Mouse (Mus musculus) limb, embryonic 14.5 days (tissue): ENCODE data around the gene Clec3a. TPM values are rescaled to one million over a fixed set of nuclear protein-coding genes. Genes with fewer than 3 reads are reported as not detected.

Experiments used
- ATAC-seq: fragments of 200-750 bp; cut with Nextera tagmentation; 2 replicates; pipeline ENCODE4 v1.8.0; 2017; ENCODE audit warnings: low read depth, moderate number of reproducible peaks, moderate TSS enrichment; ENCODE audit not compliant: low FRiP score
- DNase-seq: peaks from one replicate; pipeline ENCODE4 v3.0.0-alpha.2; 2015; ENCODE audit warnings: low spot score
- H3K27ac ChIP-seq: fragments of 300-500 bp; sonication (generic); replicated peaks from 2 replicates; pipeline ENCODE4 v1.5.1; 2014; ENCODE audit warnings: low read depth, mild to moderate bottlenecking, low read length, moderate library complexity, mixed read lengths
- H3K27me3 ChIP-seq: fragments of 300-500 bp; sonication (generic); 2 replicates; pipeline ENCODE4 v1.6.1; 2014; ENCODE audit warnings: low read length, mixed read lengths; ENCODE audit not compliant: control insufficient read depth, insufficient read depth
- H3K36me3 ChIP-seq: fragments of 300-500 bp; sonication (generic); 2 replicates; pipeline ENCODE4 v1.6.1; 2014; ENCODE audit warnings: mild to moderate bottlenecking, low read length, moderate library complexity, mixed read lengths; ENCODE audit not compliant: control insufficient read depth, insufficient read depth
- H3K4me1 ChIP-seq: fragments of 300-500 bp; sonication (generic); 2 replicates; pipeline ENCODE4 v1.6.1; 2014; ENCODE audit warnings: antibody characterized with exemption, low read length, mixed read lengths; ENCODE audit not compliant: control insufficient read depth, insufficient read depth
- H3K4me2 ChIP-seq: fragments of 300-500 bp; sonication (generic); replicated peaks from 2 replicates; pipeline ENCODE4 v1.6.1; 2014; ENCODE audit warnings: low read depth, mild to moderate bottlenecking, low read length, moderate library complexity; ENCODE audit not compliant: severe bottlenecking
- H3K4me3 ChIP-seq: fragments of 300-500 bp; sonication (generic); replicated peaks from 2 replicates; pipeline ENCODE4 v1.5.1; 2014; ENCODE audit warnings: low read length
- H3K9ac ChIP-seq: fragments of 300-500 bp; sonication (generic); 2 replicates; pipeline ENCODE4 v1.6.1; 2014; ENCODE audit warnings: mild to moderate bottlenecking, low read depth, low read length, moderate library complexity; ENCODE audit not compliant: severe bottlenecking
- H3K9me3 ChIP-seq: fragments of 300-500 bp; sonication (generic); 2 replicates; pipeline ENCODE4 v1.6.1; 2016; ENCODE audit warnings: low read length; ENCODE audit not compliant: control insufficient read depth
- POLR2A ChIP-seq: fragments of 200-500 bp; IDR thresholded peaks from 2 replicates; pipeline ENCODE4 v1.8.0; 2012; ENCODE audit warnings: inconsistent platforms, mild to moderate bottlenecking, moderate library complexity, borderline replicate concordance; ENCODE audit not compliant: insufficient read depth, insufficient read length; ENCODE audit errors: extremely low read depth
- WGBS: fragments of 180-500 bp; shearing (Covaris S2); extraction: QIAGEN DNeasy Blood & Tissue Kit; methylation state at CpG from one replicate; pipeline ENCODE4 v1.1.7; 2014; 5-methylcytosine and 5-hydroxymethylcytosine counted together
- polyA plus RNA-seq, 2 experiments: library from polyadenylated mRNA; depleted of rRNA in 1 of 2; stranded (reverse) in 1 of 2; unstranded in 1 of 2; fragments of >200 nt; fragmentation: Nextera tagmentation in 1 of 2; extraction: Ambion mirVana in 1 of 2; gene quantifications; 2 replicates each; pipeline versions ENCODE4 v1.2.1 to v1.2.3; 2012 to 2014

Clec3a gene
- polyA plus RNA-seq, 2 experiments = 3.4 to 8.3 TPM

DNA sequence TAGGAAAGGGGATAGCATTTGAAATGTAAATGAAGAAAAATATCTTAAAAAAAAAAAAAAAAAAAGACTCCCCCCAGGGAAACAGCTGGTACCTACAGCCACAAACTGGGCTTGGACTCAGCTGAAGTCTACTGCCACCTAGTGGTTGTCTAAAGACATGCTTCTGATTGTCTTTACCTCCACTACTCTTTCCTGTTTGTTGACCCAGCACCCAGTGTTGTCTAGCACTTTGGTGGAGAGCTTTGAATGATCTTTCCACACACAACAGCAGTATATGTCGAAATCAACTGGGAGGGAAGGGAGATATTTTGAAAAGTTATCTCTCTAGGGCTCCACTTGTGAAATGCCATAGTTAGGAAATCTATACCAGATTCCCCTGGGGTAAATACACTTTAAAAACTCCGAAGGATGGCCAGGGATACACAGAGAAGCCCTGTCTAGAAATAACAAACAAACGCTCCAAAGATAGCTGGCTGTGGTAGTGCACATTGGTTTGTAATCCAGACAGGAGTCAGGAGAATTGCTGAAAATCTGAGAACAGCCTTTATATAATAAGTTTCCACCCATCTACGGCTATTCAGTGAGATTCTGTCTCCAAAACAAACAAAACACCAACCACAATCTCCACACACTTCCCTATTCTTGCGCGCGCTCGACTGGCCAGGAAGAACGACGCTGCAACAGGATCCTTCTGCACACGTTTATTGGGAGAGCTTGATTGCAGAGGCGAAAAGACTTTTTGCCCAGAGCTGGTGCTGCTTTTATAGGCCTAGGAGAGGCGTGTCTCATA lies 27.2 kb upstream of the Clec3a start:
- no peak overlapping the region for H3K4me3 ChIP-seq
- H3K9me3 ChIP-seq = no peaks in the 10 kb centered on the region
- TF ChIP-seq POLR2A = no peak
- WGBS = 86% methylated on average over 10 of the region's 13 CpGs
- ATAC-seq (no peak), DNase-seq (no peak)
- H3K4me2 ChIP-seq = no peak overlapping the region
- H3K36me3 ChIP-seq = no peaks in the 10 kb centered on the region
- H3K27ac ChIP-seq = no peak overlapping the region
- H3K27me3 ChIP-seq = no peaks in the 10 kb centered on the region
- H3K9ac ChIP-seq = no peak overlapping the region
- no peaks in the 10 kb centered on the region for H3K4me1 ChIP-seq

GRCm38 (mm10) chr8:114398326-114398725 lies 19.6 kb upstream of the Clec3a start:
- Histone ChIP-seq H3K27me3 (no peaks in the 10 kb centered on the region), H3K4me2 (no peak overlapping the region), H3K9me3 (no peaks in the 10 kb centered on the region), H3K4me1 (no peaks in the 10 kb centered on the region), H3K36me3 (no peaks in the 10 kb centered on the region), H3K27ac (no peak overlapping the region), H3K4me3 (no peak overlapping the region), H3K9ac (no peak overlapping the region)
- ATAC-seq = no peak
- no peak for TF ChIP-seq POLR2A
- DNase-seq = no peak
- 90% methylated on average over 5 of the region's 5 CpGs for WGBS

DNA sequence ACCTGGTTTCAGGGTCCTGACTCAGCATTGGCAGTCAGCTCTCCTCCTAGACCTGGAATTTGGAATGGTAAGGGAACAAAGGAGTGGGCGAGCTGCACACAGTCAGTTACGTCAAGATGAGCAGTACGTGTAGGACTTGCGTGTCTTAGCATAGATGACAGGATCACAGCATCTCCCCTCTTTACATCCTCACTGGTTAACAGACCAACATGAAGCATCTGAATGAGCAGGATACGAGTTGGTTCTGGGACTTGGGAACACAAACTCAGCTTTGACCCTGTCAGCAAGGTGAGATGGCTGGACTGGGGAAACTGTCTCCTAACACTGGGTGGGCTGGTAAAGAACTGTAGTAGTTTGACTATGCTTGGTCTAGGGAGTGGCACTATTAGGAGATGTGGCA lies 18.6 kb upstream of the Clec3a start:
- Histone ChIP-seq H3K9me3 (no peaks in the 10 kb centered on the region), H3K4me2 (no peak overlapping the region), H3K36me3 (no peaks in the 10 kb centered on the region), H3K9ac (no peak overlapping the region), H3K27me3 (no peaks in the 10 kb centered on the region), H3K27ac (no peak overlapping the region), H3K4me1 (no peaks in the 10 kb centered on the region), H3K4me3 (no peak overlapping the region)
- no peak for DNase-seq
- WGBS = 92% methylated on average over 5 of the region's 5 CpGs
- ATAC-seq = no peak
- TF ChIP-seq POLR2A = no peak

DNA sequence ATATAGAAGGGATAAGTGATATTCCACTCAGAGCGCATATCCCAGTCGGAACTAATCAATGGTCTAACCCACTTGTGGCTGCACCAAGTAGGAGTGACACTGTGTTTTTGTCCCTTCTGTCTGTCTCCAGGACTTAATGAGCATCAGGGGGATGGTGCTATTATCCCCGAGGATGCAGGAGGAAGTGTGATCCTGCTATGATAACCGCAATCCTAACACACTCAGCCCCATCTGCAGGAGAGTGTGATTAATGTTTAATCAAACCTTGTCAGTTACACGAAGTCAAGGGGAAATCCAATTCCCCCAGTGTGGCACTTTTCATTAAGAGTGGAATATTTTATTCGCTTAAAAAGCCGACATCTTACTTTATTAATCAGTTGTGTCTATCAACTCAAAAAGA lies 16.2 kb upstream of the Clec3a start:
- H3K27me3 ChIP-seq = no peaks in the 10 kb centered on the region
- no peaks in the 10 kb centered on the region for H3K36me3 ChIP-seq
- H3K9me3 ChIP-seq = no peaks in the 10 kb centered on the region
- H3K27ac ChIP-seq = no peak overlapping the region
- no peak overlapping the region for H3K4me2 ChIP-seq
- no peak overlapping the region for H3K4me3 ChIP-seq
- H3K4me1 ChIP-seq = no peaks in the 10 kb centered on the region
- ATAC-seq (no peak), DNase-seq (no peak)
- 73% methylated on average over 7 of the region's 7 CpGs for WGBS
- TF ChIP-seq POLR2A = no peak
- H3K9ac ChIP-seq = no peak overlapping the region

DNA sequence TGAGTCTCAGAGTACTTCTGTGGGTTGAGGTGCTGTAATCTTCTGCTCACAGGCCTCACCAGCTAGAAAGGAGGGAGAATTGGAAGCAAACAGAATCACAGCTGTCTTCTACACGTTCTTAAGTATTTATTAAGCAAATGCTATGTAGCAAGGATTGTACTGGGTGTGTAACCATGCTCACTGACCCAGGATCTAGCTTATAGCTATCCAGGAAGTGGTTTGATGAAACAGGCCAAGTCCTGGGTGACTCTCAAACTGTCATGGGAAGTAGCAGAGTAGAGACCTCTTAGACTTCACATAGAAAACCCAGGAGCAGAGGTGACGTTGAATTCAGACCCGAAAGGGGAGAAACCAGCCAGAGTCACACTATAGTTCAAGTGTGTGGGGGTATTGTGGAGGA lies 6.5 kb upstream of the Clec3a start:
- no peaks in the 10 kb centered on the region for H3K27me3 ChIP-seq
- no peak overlapping the region for H3K27ac ChIP-seq
- TF ChIP-seq POLR2A = no peak
- no peak for ATAC-seq
- WGBS = 80% methylated on average over 3 of the region's 3 CpGs
- no peak overlapping the region for H3K4me3 ChIP-seq
- no peak for DNase-seq
- no peaks in the 10 kb centered on the region for H3K9me3 ChIP-seq
- H3K4me1 ChIP-seq = no peaks in the 10 kb centered on the region
- no peaks in the 10 kb centered on the region for H3K36me3 ChIP-seq
- no peak overlapping the region for H3K4me2 ChIP-seq
- no peak overlapping the region for H3K9ac ChIP-seq
